Mouse (Mus musculus) forebrain, embryonic 14.5 days (tissue): ENCODE data around the gene Hist2h2aa2. TPM values are rescaled to one million over a fixed set of nuclear protein-coding genes. Genes with fewer than 3 reads are reported as not detected.

ENCODE experiments used
- ATAC-seq: fragments of 200-750 bp; cut with Nextera tagmentation; 2 replicates; pipeline ENCODE4 v1.8.0; 2017; ENCODE audit warnings: mild to moderate bottlenecking, moderate library complexity
- DNase-seq: peaks from one replicate; pipeline ENCODE4 v3.0.0-alpha.2; 2015; ENCODE audit warnings: low spot score
- H3K27ac ChIP-seq: fragments of 300-500 bp; sonication (generic); 2 replicates; pipeline ENCODE4 v1.5.1; 2014; ENCODE audit warnings: low read depth, mild to moderate bottlenecking, control low read depth, low read length, moderate library complexity
- H3K27me3 ChIP-seq: fragments of 300-500 bp; sonication (generic); replicated peaks from 2 replicates; pipeline ENCODE4 v1.6.1; 2014; ENCODE audit warnings: low read length, control low read depth, mixed read lengths; ENCODE audit not compliant: control insufficient read depth, insufficient read depth
- H3K36me3 ChIP-seq: fragments of 300-500 bp; sonication (generic); 2 replicates; pipeline ENCODE4 v1.6.1; 2014; ENCODE audit warnings: low read length, control low read depth; ENCODE audit not compliant: control insufficient read depth, insufficient read depth
- H3K4me1 ChIP-seq: fragments of 300-500 bp; sonication (generic); 2 replicates; pipeline ENCODE4 v1.6.1; 2014; ENCODE audit warnings: antibody characterized with exemption, low read length, control low read depth; ENCODE audit not compliant: control insufficient read depth, insufficient read depth
- H3K4me2 ChIP-seq: fragments of 300-500 bp; sonication (generic); 2 replicates; pipeline ENCODE4 v1.6.1; 2014; ENCODE audit warnings: mild to moderate bottlenecking, control low read depth, low read length
- H3K4me3 ChIP-seq: fragments of 300-500 bp; sonication (generic); 2 replicates; pipeline ENCODE4 v1.5.1; 2014; ENCODE audit warnings: low read depth, low read length, control low read depth
- H3K9ac ChIP-seq: fragments of 300-500 bp; sonication (generic); 2 replicates; pipeline ENCODE4 v1.6.1; 2014; ENCODE audit warnings: mild to moderate bottlenecking, low read length, control low read depth, moderate library complexity
- H3K9me3 ChIP-seq: fragments of 300-500 bp; sonication (generic); replicated peaks from 2 replicates; pipeline ENCODE4 v1.6.1; 2016; ENCODE audit warnings: low read length, control low read depth, mixed read lengths; ENCODE audit not compliant: control insufficient read depth
- WGBS: fragments of 180-500 bp; shearing (Covaris S2); extraction: QIAGEN DNeasy Blood & Tissue Kit; methylation state at CpG from one replicate; pipeline ENCODE4 v1.1.7; 2014; 5-methylcytosine and 5-hydroxymethylcytosine counted together
- microRNA-seq: library from miRNA; unstranded; fragments of <30 nt; microRNA quantifications from one replicate; pipeline ENCODE4, GENCODE M21; 2016
- polyA plus RNA-seq: library from polyadenylated mRNA; unstranded; fragments of >200 nt; fragmentation: Nextera tagmentation; extraction: Ambion mirVana; gene quantifications from 2 replicates; pipeline ENCODE4 v1.2.1, GENCODE M21; 2014

Gene Hist2h2aa2
- polyA plus RNA-seq, 1 experiment from 2014 or later: 74.2 TPM

- Histone ChIP-seq H3K27ac (no peak overlapping the region), H3K9me3 (no peaks in the 10 kb centered on the region)
- peak; percentile 22 for DNase-seq
Measured at GRCm38 (mm10) chr3:96198181-96198580, 41.9 kb downstream of the Hist2h2aa2 start.

GRCm38 (mm10) chr3:96197129-96197749 lies 42.8 kb downstream of the Hist2h2aa2 start:
- ATAC-seq (peak; percentile 97), DNase-seq (peak; percentile 97)
- Histone ChIP-seq H3K9me3 (no peaks in the 10 kb centered on the region), H3K27ac (peak overlapping the region; percentile 97), H3K36me3 (peaks cover 14% of the 10 kb centered on the region), H3K4me3 (peak overlapping the region; percentile 71), H3K9ac (peak overlapping the region; percentile 91), H3K4me2 (peak overlapping the region; percentile 98), H3K4me1 (peaks cover 7% of the 10 kb centered on the region; the same call in 1 of the 2 replicates), H3K27me3 (no peaks in the 10 kb centered on the region)
- WGBS: under 1% methylated on average over 50 of the region's 50 CpGs

More at GRCm38 (mm10) chr3:96198181-96198580, 41.9 kb downstream of the Hist2h2aa2 start:
- WGBS: 3% methylated on average over 6 of the region's 6 CpGs
- peak; percentile 11; the same call in 1 of the 2 replicates for ATAC-seq
- Histone ChIP-seq H3K9ac (peak overlapping the region; percentile 91), H3K36me3 (peaks cover 12% of the 10 kb centered on the region; the same call in 1 of the 2 replicates), H3K27me3 (no peaks in the 10 kb centered on the region), H3K4me2 (peak overlapping the region; percentile 98), H3K4me3 (peak overlapping the region; percentile 71), H3K4me1 (peaks cover 7% of the 10 kb centered on the region; the same call in 1 of the 2 replicates)

DNA sequence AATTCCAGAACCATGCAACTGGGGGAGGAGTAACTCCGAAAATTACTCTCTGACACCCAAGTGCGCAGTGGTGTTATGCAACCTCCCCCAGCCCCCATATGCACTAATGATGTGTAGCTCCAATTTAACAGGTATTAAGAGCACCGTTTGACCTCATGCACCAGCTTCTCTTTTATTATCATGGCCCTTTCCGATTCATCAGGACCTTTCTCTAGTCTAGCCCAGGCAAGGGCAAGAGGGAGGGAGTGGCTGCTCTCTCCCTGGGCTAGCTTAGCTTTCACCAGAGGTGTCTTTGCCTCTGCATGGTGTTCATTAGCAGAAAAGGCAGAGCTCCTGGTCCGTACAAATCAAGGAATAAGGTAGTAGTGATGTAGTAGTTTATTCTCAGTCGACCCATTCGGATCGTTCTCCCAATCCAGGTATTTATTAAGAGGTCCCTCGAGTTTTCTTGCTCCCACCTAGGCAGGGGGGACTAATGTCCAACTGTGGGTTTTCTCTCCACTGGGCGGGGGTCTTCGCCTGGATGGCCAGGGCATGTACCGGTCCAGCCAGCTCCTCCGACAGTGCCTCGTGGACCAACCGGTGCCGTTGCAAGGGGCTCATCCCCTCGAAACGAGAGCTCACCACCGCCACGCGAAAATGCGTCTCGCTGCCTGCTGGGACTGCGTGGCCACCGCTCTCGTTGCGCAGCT lies 43.5 kb downstream of the Hist2h2aa2 start:
- no peaks in the 10 kb centered on the region for H3K9me3 ChIP-seq
- H3K4me2 ChIP-seq: peak overlapping the region; percentile 98
- 0 out of 2 replicates have a peak, but pooled peaks have one; percentile 0 for ATAC-seq
- peaks cover 7% of the 10 kb centered on the region; the same call in 1 of the 2 replicates for H3K4me1 ChIP-seq
- peak overlapping the region; percentile 97 for H3K27ac ChIP-seq
- no peak for DNase-seq
- peak overlapping the region; percentile 91 for H3K9ac ChIP-seq
- WGBS: 18% methylated on average over 27 of the region's 27 CpGs
- peaks cover 16% of the 10 kb centered on the region for H3K36me3 ChIP-seq
- H3K4me3 ChIP-seq: peak overlapping the region; percentile 71
- H3K27me3 ChIP-seq: no peaks in the 10 kb centered on the region

DNA sequence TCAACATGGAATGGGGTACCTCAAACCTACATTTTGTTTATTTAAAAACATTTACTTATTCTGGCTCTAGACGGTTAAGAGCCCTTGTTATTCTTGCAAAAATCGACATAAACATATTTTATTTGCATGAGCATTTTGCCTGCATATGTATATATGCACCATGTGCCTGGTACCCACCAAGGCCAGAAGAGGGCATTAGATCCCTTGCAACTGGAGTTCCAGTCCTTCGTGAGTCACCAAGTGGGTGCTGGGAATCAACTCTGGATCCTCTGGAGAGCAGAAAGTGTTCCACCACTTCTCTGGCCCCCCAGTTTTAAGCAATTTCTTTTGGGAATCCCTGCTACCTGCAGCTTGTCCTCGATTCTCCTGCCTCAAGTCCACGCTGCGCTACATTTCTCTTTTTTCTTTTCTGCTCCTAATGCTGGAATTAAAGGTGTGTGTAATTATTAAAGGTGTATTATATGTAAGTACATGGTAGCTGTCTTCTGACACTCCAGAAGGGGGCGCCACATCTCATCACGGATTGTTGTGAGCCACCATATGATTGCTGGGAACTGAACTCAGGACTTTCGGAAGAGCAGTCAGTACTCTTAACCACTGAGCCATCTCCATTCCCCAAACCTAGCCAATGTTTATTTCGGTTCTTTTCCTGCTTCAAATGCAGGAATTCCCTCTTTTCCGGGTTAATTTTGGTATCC lies 44.3 kb downstream of the Hist2h2aa2 start:
- Histone ChIP-seq H3K4me1 (peaks cover 7% of the 10 kb centered on the region; the same call in 1 of the 2 replicates), H3K27ac (no peak overlapping the region), H3K4me3 (no peak overlapping the region), H3K9ac (no peak overlapping the region), H3K4me2 (no peak overlapping the region), H3K9me3 (no peaks in the 10 kb centered on the region), H3K36me3 (peaks cover 18% of the 10 kb centered on the region), H3K27me3 (no peaks in the 10 kb centered on the region)
- WGBS: 95% methylated on average over 11 of the region's 11 CpGs
- DNase-seq (no peak), ATAC-seq (no peak)

GRCm38 (mm10) chr3:96194966-96195365 lies 45.1 kb downstream of the Hist2h2aa2 start:
- peaks cover 26% of the 10 kb centered on the region for H3K36me3 ChIP-seq
- H3K4me1 ChIP-seq: peaks cover 7% of the 10 kb centered on the region; the same call in 1 of the 2 replicates
- DNase-seq: no peak
- H3K9ac ChIP-seq: no peak overlapping the region
- H3K4me3 ChIP-seq: no peak overlapping the region
- ATAC-seq: no peak
- no peaks in the 10 kb centered on the region for H3K27me3 ChIP-seq
- H3K27ac ChIP-seq: no peak overlapping the region
- 85% methylated on average over 10 of the region's 10 CpGs for WGBS
- no peaks in the 10 kb centered on the region for H3K9me3 ChIP-seq
- H3K4me2 ChIP-seq: no peak overlapping the region

DNA sequence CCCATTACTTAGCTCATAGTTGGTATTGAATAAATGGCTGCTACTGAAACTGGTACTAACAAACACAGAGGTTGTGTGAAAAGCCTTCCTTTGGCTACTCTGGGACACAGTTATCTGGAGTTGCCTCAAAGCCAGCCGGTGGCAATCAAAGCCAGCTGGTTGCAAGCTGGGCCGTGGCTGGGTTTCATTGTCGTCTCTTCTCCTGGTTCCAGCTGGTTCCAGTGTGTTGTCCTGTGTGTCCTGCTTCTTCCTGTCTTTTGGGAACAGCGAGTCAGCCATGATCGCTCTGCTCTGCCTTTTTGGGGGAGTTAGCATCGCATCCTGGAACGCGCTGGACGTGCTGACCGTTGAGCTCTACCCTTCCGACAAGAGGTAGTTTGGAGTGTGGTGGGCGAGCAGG lies 47.1 kb downstream of the Hist2h2aa2 start:
- Histone ChIP-seq H3K27me3 (no peaks in the 10 kb centered on the region), H3K27ac (no peak overlapping the region), H3K4me2 (no peak overlapping the region), H3K4me3 (no peak overlapping the region), H3K9ac (no peak overlapping the region), H3K36me3 (peaks cover 40% of the 10 kb centered on the region), H3K9me3 (no peaks in the 10 kb centered on the region), H3K4me1 (peaks cover 5% of the 10 kb centered on the region; the same call in 1 of the 2 replicates)
- ATAC-seq (no peak), DNase-seq (no peak)
- 67% methylated on average over 12 of the region's 12 CpGs for WGBS

Small RNAs within 50 kb of the gene (microRNA-seq; reads per million reads assigned to microRNA genes)
- gene Gm44492: not detected
- gene Gm47311: not detected
- not detected for gene Gm47313

Other genes starting within 250 kb of the Hist2h2aa2 start
- gene Plekho1, start 244.3 kb downstream of the Hist2h2aa2 start, polyA plus RNA-seq: 67.4 and 75.6 TPM in 2 replicates
- gene Vps45, start 181.8 kb downstream of the Hist2h2aa2 start, polyA plus RNA-seq: 48.3 and 54.8 TPM in 2 replicates
- gene Otud7b, start 135.7 kb downstream of the Hist2h2aa2 start, polyA plus RNA-seq: 4.0 and 4.4 TPM in 2 replicates
- 7.0 and 7.9 TPM in 2 replicates for gene Mtmr11, start 78.3 kb downstream of the Hist2h2aa2 start, polyA plus RNA-seq
- 169 and 170 TPM in 2 replicates for gene Sf3b4, start 67.9 kb downstream of the Hist2h2aa2 start, polyA plus RNA-seq
- gene Sv2a, start 59.1 kb downstream of the Hist2h2aa2 start, polyA plus RNA-seq: 44.4 and 56.2 TPM in 2 replicates
- gene Bola1, start 20.6 kb downstream of the Hist2h2aa2 start, polyA plus RNA-seq: 80.7 and 96.3 TPM in 2 replicates
- gene Hist2h2ab, start 20.4 kb downstream of the Hist2h2aa2 start, polyA plus RNA-seq: 1.7 TPM in 1 of 2 replicates, not detected in the other
- gene Hist2h2ac, start 19.4 kb downstream of the Hist2h2aa2 start, polyA plus RNA-seq: 3.4 and 7.5 TPM in 2 replicates
- 11.8 and 12.5 TPM in 2 replicates for gene Hist2h2be, start 19.2 kb downstream of the Hist2h2aa2 start, polyA plus RNA-seq
- gene Hist2h3c2, start 1.1 kb downstream of the Hist2h2aa2 start, polyA plus RNA-seq: 5.2 and 9.1 TPM in 2 replicates
- gene Hist2h2aa1, start 5.2 kb upstream of the Hist2h2aa2 start, polyA plus RNA-seq: 23.1 and 35.7 TPM in 2 replicates
- gene Hist2h3c1, start 6.4 kb upstream of the Hist2h2aa2 start, polyA plus RNA-seq: 0.85 TPM in 1 of 2 replicates, not detected in the other
- 3.8 and 8.1 TPM in 2 replicates for gene Hist2h4, start 23.0 kb upstream of the Hist2h2aa2 start, polyA plus RNA-seq
- gene Hist2h3b, start 28.4 kb upstream of the Hist2h2aa2 start, polyA plus RNA-seq: 42.3 and 52.1 TPM in 2 replicates
- gene Hist2h2bb, start 29.5 kb upstream of the Hist2h2aa2 start, polyA plus RNA-seq: 10.8 and 17.6 TPM in 2 replicates
- gene Fcgr1, start 53.7 kb upstream of the Hist2h2aa2 start, polyA plus RNA-seq: 1.5 and 1.6 TPM in 2 replicates
- not detected in 2 replicates for gene BC107364, start 212.0 kb upstream of the Hist2h2aa2 start, polyA plus RNA-seq